Mouse (Mus musculus) left cerebral cortex, adult 18-20 months (tissue): ENCODE measurements at regions not wholly inside any gene's neighbourhood (a gene's known extent, or its start where the extent isn't known, plus 50 kb on each side); places are given as distances from the start of the nearest gene placed in this dataset.
"Not testable (repeated sequence)": the region's sequence is repeated elsewhere in the genome, so short reads cannot be mapped to it uniquely, and the experiment has no call there.

Source experiments
- DNase-seq, 2 experiments: peaks; one replicate each; pipeline ENCODE4 v3.0.0; 2021 to 2022; ENCODE audit warnings: low spot score in 2 of 2, mixed read lengths in 1 of 2

- no peak for DNase-seq
Measured at GRCm38 (mm10) chr16:50009046-50009445, 208.7 kb downstream of the Cd47 start.

- DNase-seq: peak; percentile 64 to 66
Measured at GRCm38 (mm10) chr16:50009542-50009941, 209.2 kb downstream of the Cd47 start.

DNA sequence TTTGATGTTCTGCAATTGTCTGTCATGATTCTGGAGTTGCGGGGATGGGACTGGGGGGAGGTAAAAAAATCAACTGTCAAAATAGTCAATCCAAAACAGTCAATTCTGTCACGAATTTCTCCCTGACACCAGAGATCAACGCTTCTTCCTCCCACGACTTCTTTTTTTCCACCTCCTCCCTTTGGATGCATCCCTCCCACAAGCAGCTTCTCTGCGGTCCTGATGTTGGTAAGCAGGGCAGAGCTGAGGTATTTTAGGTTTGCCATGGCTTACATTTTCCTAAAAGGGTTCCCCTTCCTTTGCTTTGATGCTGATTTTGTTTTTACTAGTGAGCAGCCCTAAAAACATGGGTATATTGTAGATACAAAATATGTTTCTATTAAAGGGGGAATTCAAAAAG lies 209.7 kb downstream of the Cd47 start:
- peak in 1 of 2 experiments; percentile 13 for DNase-seq

GRCm38 (mm10) chr16:50010532-50010971 lies 210.2 kb downstream of the Cd47 start:
- peak; percentile 5 to 28 for DNase-seq

DNA sequence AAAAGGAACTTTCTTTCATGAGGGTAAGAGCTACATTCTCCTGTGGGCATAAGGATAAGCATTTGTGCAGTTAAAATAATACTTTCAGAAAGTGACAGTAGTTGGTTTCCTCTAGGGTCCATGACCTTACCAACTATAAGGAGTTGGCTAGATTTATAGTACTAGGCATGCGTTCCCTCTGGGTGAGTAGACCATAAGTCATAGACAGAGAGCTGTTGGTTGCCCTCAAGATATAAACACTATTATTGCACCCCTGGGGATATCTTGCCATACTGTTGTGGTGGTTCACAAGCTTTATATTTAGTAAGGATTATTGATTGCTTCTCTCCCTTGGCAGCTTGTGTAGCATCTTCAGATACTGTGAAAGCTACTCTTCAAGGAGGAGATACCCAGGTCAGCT lies 223.6 kb downstream of the Cd47 start:
- no peak for DNase-seq

DNA sequence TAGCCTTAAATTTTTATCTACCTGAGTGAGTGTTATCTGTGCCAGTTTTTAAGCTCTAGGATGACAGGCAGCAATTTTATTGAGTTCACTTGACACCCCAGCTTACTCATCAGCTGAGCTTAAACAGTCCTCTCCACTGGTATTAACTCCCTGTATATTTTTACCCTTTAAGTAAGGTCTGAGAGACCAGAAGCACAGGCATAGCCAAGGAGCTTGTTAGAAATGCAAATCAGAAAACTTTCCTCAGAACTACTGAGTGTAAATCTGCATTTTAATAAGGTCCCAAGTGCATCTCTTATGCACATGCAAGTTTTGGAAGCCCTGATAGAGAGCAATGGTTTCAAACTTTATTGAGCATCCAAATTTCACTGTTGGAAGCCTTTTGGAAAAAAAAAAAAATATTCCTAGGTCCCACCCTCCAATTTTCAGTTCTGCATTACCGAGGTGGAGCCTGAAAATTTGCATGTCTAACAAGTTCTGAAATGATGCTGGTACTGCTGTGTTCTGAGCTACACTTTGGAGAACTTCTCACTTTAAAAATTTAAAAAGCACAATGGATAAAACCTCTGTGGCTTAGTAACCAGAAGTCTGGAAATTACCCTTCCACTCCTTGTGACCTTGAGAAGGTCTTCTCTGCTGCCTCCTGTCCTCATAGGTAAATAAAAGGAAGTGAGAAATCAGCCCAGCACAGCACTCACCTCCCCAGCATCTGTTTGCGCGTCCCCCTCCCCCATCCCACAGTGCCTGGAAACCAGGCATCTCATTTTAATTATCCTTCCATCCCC lies 226.0 kb downstream of the Cd47 start:
- no peak for DNase-seq

- DNase-seq: no peak
Measured at GRCm38 (mm10) chr16:50027189-50027588, 226.9 kb downstream of the Cd47 start.

- DNase-seq: no peak
Measured at GRCm38 (mm10) chr16:50029711-50030110, 229.4 kb downstream of the Cd47 start.

- DNase-seq: not testable (repeated sequence)
Measured at GRCm38 (mm10) chr16:50030355-50030754, 230.0 kb downstream of the Cd47 start.

DNA sequence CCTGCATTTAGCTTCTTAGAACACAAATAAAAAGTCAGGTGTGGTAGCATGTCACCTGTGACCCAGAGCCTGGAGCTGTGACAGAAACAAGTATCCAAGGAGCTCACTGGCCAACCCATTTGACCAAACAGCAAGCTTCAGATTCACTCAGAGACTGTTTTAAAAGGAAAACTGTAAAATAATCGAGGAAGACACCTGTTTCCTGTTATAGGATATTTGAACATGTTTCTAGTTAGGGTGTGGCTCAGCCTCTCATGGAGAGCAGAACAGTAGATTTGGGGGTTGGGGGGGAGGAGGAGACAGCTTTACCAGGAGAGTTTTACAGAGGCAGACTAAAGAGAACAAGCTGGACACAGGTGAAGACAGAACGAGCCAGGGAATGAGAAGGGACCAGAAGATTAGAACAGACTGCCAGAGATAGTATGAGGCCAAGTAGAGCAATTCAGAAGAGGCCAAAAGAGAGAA lies 230.6 kb downstream of the Cd47 start:
- no peak for DNase-seq

GRCm38 (mm10) chr16:50032798-50033197 lies 232.5 kb downstream of the Cd47 start:
- DNase-seq: no peak

DNA sequence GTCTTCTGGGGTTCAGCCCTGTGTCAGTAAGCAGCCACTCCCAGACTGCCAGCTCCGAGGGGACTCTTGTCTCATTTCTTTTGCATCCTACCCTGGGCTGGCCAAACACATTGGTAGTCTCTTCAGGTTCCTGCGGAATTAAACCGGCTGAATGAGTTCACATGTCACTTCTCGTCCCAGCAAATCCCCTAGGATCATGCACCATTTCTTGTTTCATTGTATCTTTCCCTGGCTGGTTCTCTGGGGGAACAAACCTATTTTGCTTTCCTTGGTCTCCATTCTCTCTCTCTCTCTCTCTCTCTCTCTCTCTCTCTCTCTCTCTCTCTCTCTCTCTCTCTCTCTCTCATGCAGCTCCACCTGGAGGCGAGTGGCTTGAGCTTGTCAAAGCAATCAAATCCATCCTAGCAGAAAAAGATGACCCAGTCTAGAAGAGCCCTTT lies 236.0 kb downstream of the Cd47 start:
- no peak for DNase-seq

GRCm38 (mm10) chr16:50044103-50044502 lies 243.8 kb downstream of the Cd47 start:
- DNase-seq: no peak

- peak; percentile 85 to 86 for DNase-seq
Measured at GRCm38 (mm10) chr16:50045552-50046547, 245.5 kb downstream of the Cd47 start.

DNA sequence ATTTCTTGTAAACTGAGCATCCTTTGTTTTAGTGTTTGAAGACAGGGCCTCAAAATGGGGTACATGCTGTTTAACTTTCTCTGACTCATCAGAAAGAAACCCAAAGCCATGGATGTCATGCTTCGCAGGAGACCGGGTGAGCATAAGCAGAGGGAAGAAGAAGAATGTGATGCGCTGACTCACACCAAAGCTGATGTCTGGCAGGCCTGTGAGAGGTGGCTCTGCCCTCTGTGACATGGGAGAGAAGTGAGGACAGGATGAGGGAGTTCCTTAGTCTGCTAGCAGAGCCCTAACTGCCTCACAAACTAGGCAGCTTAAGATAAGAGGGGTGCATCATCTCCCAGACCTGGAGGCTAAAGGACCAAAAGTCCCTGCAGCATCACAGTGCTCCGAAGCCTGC lies 263.2 kb downstream of the Cd47 start:
- no peak for DNase-seq

DNA sequence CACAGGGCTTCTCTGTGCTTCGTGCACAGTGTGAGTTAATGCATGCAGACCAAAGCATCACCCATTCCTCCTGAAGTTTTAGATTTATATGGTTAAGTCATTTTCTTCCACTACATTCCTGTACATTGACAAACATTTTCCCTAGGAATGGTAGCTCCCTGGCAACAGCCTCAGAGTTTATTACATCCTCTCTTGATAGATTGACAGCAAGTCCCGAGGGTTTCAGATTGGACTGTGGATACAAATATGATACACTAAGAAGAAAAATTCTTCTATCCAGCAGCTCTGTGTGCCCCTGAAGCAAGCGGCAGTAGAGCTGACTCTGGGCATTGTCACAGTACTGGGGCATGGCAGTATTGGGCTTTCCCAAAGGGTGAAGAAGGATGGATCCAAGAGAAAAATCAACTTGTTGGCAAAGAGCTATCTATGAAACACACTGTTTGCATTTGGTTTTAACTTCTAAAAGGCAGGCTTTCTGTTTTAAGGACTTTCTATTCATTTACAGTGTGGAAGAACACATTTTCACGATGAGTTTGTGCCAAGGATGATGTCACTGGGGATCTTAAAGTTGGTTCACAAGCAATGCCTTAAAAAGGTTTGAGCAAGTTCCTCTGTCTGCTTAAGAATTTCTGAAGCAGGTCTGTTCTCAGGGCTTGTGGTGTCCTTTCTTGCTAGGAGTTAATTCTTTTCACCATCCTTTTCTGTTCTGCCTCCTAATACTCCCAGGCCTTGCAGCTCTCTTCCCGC lies 265.2 kb downstream of the Cd47 start:
- DNase-seq: no peak

DNA sequence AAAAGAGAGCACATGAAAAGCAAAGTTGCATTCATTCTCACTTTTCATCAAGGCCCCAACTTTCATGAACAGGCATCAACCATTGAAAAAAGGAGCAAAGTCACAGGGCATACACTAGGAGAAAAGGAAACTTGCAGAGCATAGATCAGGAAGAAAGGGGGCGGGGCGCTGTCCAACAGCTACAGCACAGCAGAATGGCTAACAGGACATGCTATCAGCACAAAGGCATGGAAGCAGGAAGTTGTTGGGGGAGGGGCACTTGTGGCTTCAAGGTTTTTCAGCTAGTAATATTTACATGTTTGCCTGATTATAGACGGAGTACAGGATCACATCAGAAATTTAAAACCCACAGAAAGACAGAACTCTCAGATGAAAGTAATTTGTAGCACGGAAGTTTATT lies 268.7 kb downstream of the Cd47 start:
- DNase-seq: no peak

DNA sequence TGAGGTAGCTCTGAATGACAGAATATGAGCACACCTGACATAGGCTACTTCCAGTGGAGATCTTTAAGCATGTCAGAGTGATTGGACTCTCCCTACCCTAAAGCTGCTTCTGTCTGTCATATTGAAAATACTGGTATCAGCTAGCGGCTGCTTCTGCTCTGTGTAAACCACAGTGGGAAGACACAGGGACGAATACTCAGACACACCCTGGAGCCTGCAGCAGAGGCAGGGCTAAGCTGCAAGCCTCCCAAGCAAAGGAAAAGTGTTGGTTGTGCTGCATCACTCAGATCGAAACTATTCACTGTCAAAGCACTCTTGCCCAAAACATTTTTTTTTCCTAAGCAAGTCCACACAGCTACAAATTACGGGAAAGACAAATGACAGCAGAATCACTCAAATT lies 270.4 kb downstream of the Cd47 start:
- DNase-seq: no peak

DNA sequence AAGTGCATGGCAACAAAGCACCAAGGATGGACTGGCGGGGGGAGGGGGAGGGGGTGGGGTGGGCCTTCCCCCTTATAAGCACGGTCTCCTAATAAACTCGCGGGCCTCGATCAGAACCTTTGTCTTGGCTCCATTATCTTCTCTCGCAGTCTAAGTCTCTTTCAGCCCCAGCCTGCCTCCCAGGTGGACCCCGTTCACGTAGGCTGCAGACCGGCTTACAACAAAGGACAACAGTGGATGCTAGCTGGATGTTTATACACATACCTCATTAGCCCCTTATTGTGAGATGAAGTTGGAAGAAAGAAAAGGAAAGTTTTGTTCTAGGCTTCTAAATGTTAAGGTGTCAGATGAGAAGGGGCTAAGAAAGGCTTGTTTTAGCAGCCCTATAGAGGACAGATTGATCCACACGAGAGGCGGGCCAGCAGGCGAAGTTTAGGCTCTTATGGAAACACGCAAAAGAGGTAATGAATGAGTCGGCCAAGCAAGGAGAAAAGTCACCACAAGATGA lies 272.6 kb downstream of the Cd47 start:
- no peak for DNase-seq

GRCm38 (mm10) chr16:50073979-50074378 lies 273.6 kb downstream of the Cd47 start:
- no peak for DNase-seq

DNA sequence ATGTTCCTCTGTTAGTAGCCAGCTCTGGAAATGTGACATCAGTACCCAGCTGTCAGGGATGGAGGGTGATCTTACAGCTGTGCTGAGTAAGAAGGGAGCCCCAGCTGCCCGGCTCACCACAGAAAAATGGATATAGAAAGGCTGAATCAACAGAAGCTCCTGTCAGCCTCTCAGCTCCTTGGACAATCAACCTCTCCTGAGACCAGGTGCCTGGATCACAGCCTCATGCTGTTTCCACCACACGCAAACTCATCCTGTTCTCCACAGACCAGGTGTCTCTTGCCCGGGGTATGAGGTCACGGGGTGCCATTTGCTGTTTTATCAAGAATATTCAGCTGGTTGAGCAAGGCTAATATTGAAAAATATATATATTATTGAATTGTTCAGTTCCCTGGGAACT lies 275.3 kb downstream of the Cd47 start:
- DNase-seq: no peak
